Mouse (Mus musculus): ENCODE measurements around the gene Rnaseh1.

GRCm38 (mm10) chr12:28635058-28635534 lies 14.3 kb upstream of the Rnaseh1 start:
- TF ChIP-seq CTCF (IDR thresholded peaks at IDR 0.05) (no peak), EP300 (IDR thresholded peaks at IDR 0.05) (no peak)
